Mouse (Mus musculus) forebrain, embryonic 14.5 days (tissue): ENCODE data around the gene Tsnax. TPM values are rescaled to one million over a fixed set of nuclear protein-coding genes. Genes with fewer than 3 reads are reported as not detected.

Source experiments
- ATAC-seq: fragments of 200-750 bp; cut with Nextera tagmentation; 2 replicates; pipeline ENCODE4 v1.8.0; 2017; ENCODE audit warnings: mild to moderate bottlenecking, moderate library complexity
- DNase-seq: peaks from one replicate; pipeline ENCODE4 v3.0.0-alpha.2; 2015; ENCODE audit warnings: low spot score
- H3K27ac ChIP-seq: fragments of 300-500 bp; sonication (generic); 2 replicates; pipeline ENCODE4 v1.5.1; 2014; ENCODE audit warnings: low read depth, mild to moderate bottlenecking, control low read depth, low read length, moderate library complexity
- H3K27me3 ChIP-seq: fragments of 300-500 bp; sonication (generic); replicated peaks from 2 replicates; pipeline ENCODE4 v1.6.1; 2014; ENCODE audit warnings: low read length, control low read depth, mixed read lengths; ENCODE audit not compliant: control insufficient read depth, insufficient read depth
- H3K36me3 ChIP-seq: fragments of 300-500 bp; sonication (generic); 2 replicates; pipeline ENCODE4 v1.6.1; 2014; ENCODE audit warnings: low read length, control low read depth; ENCODE audit not compliant: control insufficient read depth, insufficient read depth
- H3K4me1 ChIP-seq: fragments of 300-500 bp; sonication (generic); 2 replicates; pipeline ENCODE4 v1.6.1; 2014; ENCODE audit warnings: antibody characterized with exemption, low read length, control low read depth; ENCODE audit not compliant: control insufficient read depth, insufficient read depth
- H3K4me2 ChIP-seq: fragments of 300-500 bp; sonication (generic); 2 replicates; pipeline ENCODE4 v1.6.1; 2014; ENCODE audit warnings: mild to moderate bottlenecking, control low read depth, low read length
- H3K4me3 ChIP-seq: fragments of 300-500 bp; sonication (generic); 2 replicates; pipeline ENCODE4 v1.5.1; 2014; ENCODE audit warnings: low read depth, low read length, control low read depth
- H3K9ac ChIP-seq: fragments of 300-500 bp; sonication (generic); 2 replicates; pipeline ENCODE4 v1.6.1; 2014; ENCODE audit warnings: mild to moderate bottlenecking, low read length, control low read depth, moderate library complexity
- H3K9me3 ChIP-seq: fragments of 300-500 bp; sonication (generic); replicated peaks from 2 replicates; pipeline ENCODE4 v1.6.1; 2016; ENCODE audit warnings: low read length, control low read depth, mixed read lengths; ENCODE audit not compliant: control insufficient read depth
- WGBS: fragments of 180-500 bp; shearing (Covaris S2); extraction: QIAGEN DNeasy Blood & Tissue Kit; methylation state at CpG from one replicate; pipeline ENCODE4 v1.1.7; 2014; 5-methylcytosine and 5-hydroxymethylcytosine counted together
- polyA plus RNA-seq: library from polyadenylated mRNA; unstranded; fragments of >200 nt; fragmentation: Nextera tagmentation; extraction: Ambion mirVana; gene quantifications from 2 replicates; pipeline ENCODE4 v1.2.1, GENCODE M21; 2014

The Tsnax gene
- polyA plus RNA-seq, 1 experiment from 2014 or later: 171 TPM

- Histone ChIP-seq H3K4me1 (no peaks in the 10 kb centered on the region), H3K27ac (no peak overlapping the region), H3K36me3 (no peaks in the 10 kb centered on the region), H3K4me3 (no peak overlapping the region), H3K9ac (no peak overlapping the region), H3K4me2 (no peak overlapping the region), H3K9me3 (no peaks in the 10 kb centered on the region), H3K27me3 (no peaks in the 10 kb centered on the region)
- no peak for ATAC-seq
- no peak for DNase-seq
- 82% methylated on average over 7 of the region's 7 CpGs for WGBS
Observed at GRCm38 (mm10) chr8:125069304-125069703, 56.5 kb downstream of the Tsnax start.

GRCm38 (mm10) chr8:125069733-125070132, 56.9 kb downstream of the Tsnax start:
- Histone ChIP-seq H3K27ac (no peak overlapping the region), H3K9ac (no peak overlapping the region), H3K4me2 (no peak overlapping the region), H3K27me3 (no peaks in the 10 kb centered on the region), H3K4me3 (no peak overlapping the region), H3K4me1 (no peaks in the 10 kb centered on the region), H3K9me3 (no peaks in the 10 kb centered on the region), H3K36me3 (no peaks in the 10 kb centered on the region)
- DNase-seq (no peak), ATAC-seq (no peak)
- 61% methylated on average over 6 of the region's 6 CpGs for WGBS

GRCm38 (mm10) chr8:125074141-125074540, 61.3 kb downstream of the Tsnax start:
- WGBS: 89% methylated on average over 10 of the region's 10 CpGs
- H3K4me1 ChIP-seq: peaks cover 6% of the 10 kb centered on the region; the same call in 1 of the 2 replicates
- no peak overlapping the region for H3K27ac ChIP-seq
- no peak overlapping the region for H3K9ac ChIP-seq
- no peak for DNase-seq
- no peak overlapping the region for H3K4me2 ChIP-seq
- no peaks in the 10 kb centered on the region for H3K36me3 ChIP-seq
- ATAC-seq: no peak
- H3K4me3 ChIP-seq: no peak overlapping the region
- no peaks in the 10 kb centered on the region for H3K9me3 ChIP-seq
- no peaks in the 10 kb centered on the region for H3K27me3 ChIP-seq

- no peak overlapping the region for H3K27ac ChIP-seq
- no peak overlapping the region for H3K4me2 ChIP-seq
- ATAC-seq (no peak), DNase-seq (no peak)
- no peaks in the 10 kb centered on the region for H3K9me3 ChIP-seq
- no peaks in the 10 kb centered on the region for H3K27me3 ChIP-seq
- 88% methylated on average over 2 of the region's 2 CpGs for WGBS
- no peaks in the 10 kb centered on the region for H3K36me3 ChIP-seq
- no peak overlapping the region for H3K9ac ChIP-seq
- peaks cover 6% of the 10 kb centered on the region; the same call in 1 of the 2 replicates for H3K4me1 ChIP-seq
- H3K4me3 ChIP-seq: no peak overlapping the region
Observed at GRCm38 (mm10) chr8:125074581-125074980, 61.8 kb downstream of the Tsnax start.

GRCm38 (mm10) chr8:125075389-125075788, 62.6 kb downstream of the Tsnax start:
- ATAC-seq: no peak
- peaks cover 7% of the 10 kb centered on the region for H3K4me1 ChIP-seq

GRCm38 (mm10) chr8:125077326-125077725, 64.5 kb downstream of the Tsnax start:
- Histone ChIP-seq H3K9ac (no peak overlapping the region), H3K4me1 (peaks cover 14% of the 10 kb centered on the region), H3K36me3 (no peaks in the 10 kb centered on the region), H3K4me2 (no peak overlapping the region), H3K27me3 (no peaks in the 10 kb centered on the region), H3K27ac (no peak overlapping the region), H3K4me3 (no peak overlapping the region), H3K9me3 (no peaks in the 10 kb centered on the region)
- no peak for ATAC-seq
- 60% methylated on average over 8 of the region's 8 CpGs for WGBS
- no peak for DNase-seq

More at GRCm38 (mm10) chr8:125075389-125075788, 62.6 kb downstream of the Tsnax start:
- H3K9ac ChIP-seq: no peak overlapping the region
- no peaks in the 10 kb centered on the region for H3K9me3 ChIP-seq
- no peaks in the 10 kb centered on the region for H3K36me3 ChIP-seq
- DNase-seq: no peak
- no peaks in the 10 kb centered on the region for H3K27me3 ChIP-seq
- no peak overlapping the region for H3K27ac ChIP-seq
- no peak overlapping the region for H3K4me3 ChIP-seq
- 82% methylated on average over 4 of the region's 4 CpGs for WGBS
- H3K4me2 ChIP-seq: no peak overlapping the region

- peak overlapping the region; percentile 67 for H3K27ac ChIP-seq
- no peaks in the 10 kb centered on the region for H3K27me3 ChIP-seq
- H3K4me3 ChIP-seq: no peak overlapping the region
- DNase-seq: peak; percentile 89
- H3K4me1 ChIP-seq: peaks cover 14% of the 10 kb centered on the region
- no peak overlapping the region for H3K9ac ChIP-seq
- WGBS: 46% methylated on average over 9 of the region's 9 CpGs
- ATAC-seq: peak; percentile 73
- H3K9me3 ChIP-seq: no peaks in the 10 kb centered on the region
- H3K36me3 ChIP-seq: no peaks in the 10 kb centered on the region
- no peak overlapping the region for H3K4me2 ChIP-seq
Observed at GRCm38 (mm10) chr8:125078771-125079384, 66.1 kb downstream of the Tsnax start.

- peak; percentile 87 for DNase-seq
- ATAC-seq: peak; percentile 77
- H3K4me3 ChIP-seq: no peak overlapping the region
- no peak overlapping the region for H3K4me2 ChIP-seq
- 63% methylated on average over 19 of the region's 19 CpGs for WGBS
- no peaks in the 10 kb centered on the region for H3K36me3 ChIP-seq
- peak overlapping the region; percentile 80 for H3K27ac ChIP-seq
- H3K9me3 ChIP-seq: no peaks in the 10 kb centered on the region
- H3K4me1 ChIP-seq: peaks cover 14% of the 10 kb centered on the region
- H3K27me3 ChIP-seq: no peaks in the 10 kb centered on the region
- no peak overlapping the region for H3K9ac ChIP-seq
Observed at GRCm38 (mm10) chr8:125080388-125081344, 67.9 kb downstream of the Tsnax start.

- Histone ChIP-seq H3K27ac (peak overlapping the region; percentile 27; the same call in 1 of the 2 replicates), H3K4me2 (no peak overlapping the region), H3K4me1 (peaks cover 8% of the 10 kb centered on the region), H3K36me3 (no peaks in the 10 kb centered on the region), H3K27me3 (no peaks in the 10 kb centered on the region), H3K4me3 (no peak overlapping the region), H3K9ac (no peak overlapping the region), H3K9me3 (no peaks in the 10 kb centered on the region)
- DNase-seq (no peak), ATAC-seq (no peak)
- 80% methylated on average over 4 of the region's 4 CpGs for WGBS
Observed at GRCm38 (mm10) chr8:125083746-125084145, 70.9 kb downstream of the Tsnax start.
